Mouse (Mus musculus) thymus, postnatal 14 days (tissue): ENCODE data around the gene Arid2.
"Not testable (repeated sequence)": the region's sequence is repeated elsewhere in the genome, so short reads cannot be mapped to it uniquely, and the experiment has no call there.

Experiments
- DNase-seq: peaks from one replicate; pipeline ENCODE4 v3.0.0; 2021

The Arid2 gene

GRCm38 (mm10) chr15:96286015-96286934 lies 1.0 kb upstream of the Arid2 start:
- peak; percentile 97 for DNase-seq

GRCm38 (mm10) chr15:96286935-96287292 lies 404 bp upstream of the Arid2 start:
- no peak for DNase-seq

- peak; percentile 70 for DNase-seq
Measured at GRCm38 (mm10) chr15:96287976-96288835, 888 bp downstream of the Arid2 start.

- no peak for DNase-seq
Measured at GRCm38 (mm10) chr15:96288836-96289390, 1.6 kb downstream of the Arid2 start.

GRCm38 (mm10) chr15:96290001-96290400 lies 2.7 kb downstream of the Arid2 start:
- peak; percentile 31 for DNase-seq

GRCm38 (mm10) chr15:96293444-96293843 lies 6.1 kb downstream of the Arid2 start:
- DNase-seq = no peak

- peak; percentile 57 for DNase-seq
Measured at GRCm38 (mm10) chr15:96297078-96297590, 9.8 kb downstream of the Arid2 start.

GRCm38 (mm10) chr15:96297623-96298188 lies 10.4 kb downstream of the Arid2 start:
- DNase-seq = peak; percentile 73

GRCm38 (mm10) chr15:96309310-96309709 lies 22.0 kb downstream of the Arid2 start:
- no peak for DNase-seq

GRCm38 (mm10) chr15:96312902-96313301 lies 25.6 kb downstream of the Arid2 start:
- no peak for DNase-seq

GRCm38 (mm10) chr15:96315664-96316063 lies 28.3 kb downstream of the Arid2 start:
- no peak for DNase-seq

GRCm38 (mm10) chr15:96319335-96319734 lies 32.0 kb downstream of the Arid2 start:
- peak; percentile 47 for DNase-seq

- no peak for DNase-seq
Measured at GRCm38 (mm10) chr15:96325726-96326328, 38.5 kb downstream of the Arid2 start.

- DNase-seq = not testable (repeated sequence)
Measured at GRCm38 (mm10) chr15:96328722-96329121, 41.4 kb downstream of the Arid2 start.

GRCm38 (mm10) chr15:96330536-96330935 lies 43.2 kb downstream of the Arid2 start:
- DNase-seq = no peak

- DNase-seq = no peak
Measured at GRCm38 (mm10) chr15:96332468-96333213, 45.3 kb downstream of the Arid2 start.

GRCm38 (mm10) chr15:96333350-96333749 lies 46.0 kb downstream of the Arid2 start:
- no peak for DNase-seq

- no peak for DNase-seq
Measured at GRCm38 (mm10) chr15:96340924-96341323, 53.6 kb downstream of the Arid2 start.

- DNase-seq = no peak
Measured at GRCm38 (mm10) chr15:96342097-96342496, 54.8 kb downstream of the Arid2 start.

- no peak for DNase-seq
Measured at GRCm38 (mm10) chr15:96342871-96343270, 55.6 kb downstream of the Arid2 start.

GRCm38 (mm10) chr15:96344591-96345285 lies 57.4 kb downstream of the Arid2 start:
- DNase-seq = no peak
